Mouse (Mus musculus) stomach, embryonic 14.5 days (tissue): ENCODE measurements around the gene Igsf21. TPM values are rescaled to one million over a fixed set of nuclear protein-coding genes. Genes with fewer than 3 reads are reported as not detected.
A peak's percentile ranks its signal among the peaks of the same experiment; 100 is the strongest.

Experiments
- ATAC-seq: fragments of 200-750 bp; cut with Nextera tagmentation; 2 replicates; pipeline ENCODE4 v1.8.0; 2017; ENCODE audit warnings: low read depth, moderate TSS enrichment; ENCODE audit not compliant: insufficient number of reproducible peaks, insufficient read depth, low FRiP score
- H3K27ac ChIP-seq: fragments of 300-500 bp; sonication (generic); 2 replicates; pipeline ENCODE4 v1.5.1; 2014; ENCODE audit warnings: mild to moderate bottlenecking, low read length, moderate library complexity, mixed read lengths
- H3K27me3 ChIP-seq: fragments of 300-500 bp; sonication (generic); 2 replicates; pipeline ENCODE4 v1.6.1; 2014; ENCODE audit warnings: low read length, control low read depth, mixed read lengths; ENCODE audit not compliant: control insufficient read depth, insufficient read depth
- H3K36me3 ChIP-seq: fragments of 300-500 bp; sonication (generic); 2 replicates; pipeline ENCODE4 v1.6.1; 2014; ENCODE audit warnings: mild to moderate bottlenecking, control low read depth, low read length, moderate library complexity, mixed read lengths; ENCODE audit not compliant: control insufficient read depth, insufficient read depth
- H3K4me1 ChIP-seq: fragments of 300-500 bp; sonication (generic); 2 replicates; pipeline ENCODE4 v1.6.1; 2014; ENCODE audit warnings: low read length, control low read depth, mixed read lengths; ENCODE audit not compliant: control insufficient read depth, insufficient read depth
- H3K4me2 ChIP-seq: fragments of 300-500 bp; sonication (generic); replicated peaks from 2 replicates; pipeline ENCODE4 v1.6.1; 2014; ENCODE audit warnings: low read depth, low read length, control low read depth
- H3K4me3 ChIP-seq: fragments of 300-500 bp; sonication (generic); 2 replicates; pipeline ENCODE4 v1.5.1; 2014; ENCODE audit warnings: low read depth, low read length, control low read depth
- H3K9ac ChIP-seq: fragments of 300-500 bp; sonication (generic); replicated peaks from 2 replicates; pipeline ENCODE4 v1.6.1; 2014; ENCODE audit warnings: low read depth, mild to moderate bottlenecking, control low read depth, low read length, moderate library complexity, mixed read lengths
- H3K9me3 ChIP-seq: fragments of 300-500 bp; sonication (generic); 2 replicates; pipeline ENCODE4 v1.6.1; 2016; ENCODE audit warnings: low read depth, low read length, control low read depth; ENCODE audit not compliant: control insufficient read depth
- WGBS: fragments of 180-500 bp; shearing (Covaris S2); extraction: QIAGEN DNeasy Blood & Tissue Kit; methylation state at CpG from one replicate; pipeline ENCODE4 v1.1.7; 2014; 5-methylcytosine and 5-hydroxymethylcytosine counted together
- polyA plus RNA-seq: library from polyadenylated mRNA; unstranded; fragments of >200 nt; fragmentation: Nextera tagmentation; extraction: Ambion mirVana; gene quantifications from 2 replicates; pipeline ENCODE4 v1.2.1, GENCODE M21; 2014

Igsf21 gene
- polyA plus RNA-seq, 1 experiment from 2014 or later = 1.2 TPM

DNA sequence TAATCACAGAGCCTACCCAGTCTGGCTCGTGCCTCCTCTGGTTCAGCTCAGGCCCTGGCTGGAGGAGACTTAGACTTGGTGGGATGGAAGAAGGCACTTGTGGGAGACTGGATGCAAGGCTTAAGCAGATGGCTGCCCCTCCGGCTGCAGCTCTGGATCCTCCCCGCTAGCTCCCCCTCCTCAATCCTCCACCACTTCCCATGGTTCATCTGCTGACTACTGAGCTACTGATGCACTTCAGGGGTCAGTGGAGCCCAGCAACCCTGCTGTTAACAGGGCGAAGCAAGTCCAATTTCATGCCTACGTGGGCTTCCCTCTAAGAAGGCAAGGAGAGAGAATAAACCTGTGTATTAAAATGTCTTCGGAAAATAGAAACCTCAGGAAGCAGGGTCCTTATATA lies 222.8 kb downstream of the Igsf21 start:
- Histone ChIP-seq H3K9me3 (no peaks in the 10 kb centered on the region), H3K4me1 (no peaks in the 10 kb centered on the region), H3K4me3 (no peak overlapping the region), H3K27ac (no peak overlapping the region), H3K4me2 (no peak overlapping the region), H3K9ac (no peak overlapping the region), H3K36me3 (no peaks in the 10 kb centered on the region), H3K27me3 (no peaks in the 10 kb centered on the region)
- no peak; the same call in 1 of the 2 replicates for ATAC-seq
- WGBS = 65% methylated on average over 6 of the region's 6 CpGs

- ATAC-seq = no peak
- H3K4me1 ChIP-seq = no peaks in the 10 kb centered on the region
- WGBS = 41% methylated on average over 7 of the region's 7 CpGs
- no peak overlapping the region for H3K4me3 ChIP-seq
- no peak overlapping the region for H3K4me2 ChIP-seq
- H3K36me3 ChIP-seq = no peaks in the 10 kb centered on the region
- H3K27ac ChIP-seq = no peak overlapping the region
- H3K27me3 ChIP-seq = no peaks in the 10 kb centered on the region
- no peak overlapping the region for H3K9ac ChIP-seq
- H3K9me3 ChIP-seq = no peaks in the 10 kb centered on the region
These were observed 230.7 kb downstream of the Igsf21 start for GRCm38 (mm10) chr4:140015916-140016315.

DNA sequence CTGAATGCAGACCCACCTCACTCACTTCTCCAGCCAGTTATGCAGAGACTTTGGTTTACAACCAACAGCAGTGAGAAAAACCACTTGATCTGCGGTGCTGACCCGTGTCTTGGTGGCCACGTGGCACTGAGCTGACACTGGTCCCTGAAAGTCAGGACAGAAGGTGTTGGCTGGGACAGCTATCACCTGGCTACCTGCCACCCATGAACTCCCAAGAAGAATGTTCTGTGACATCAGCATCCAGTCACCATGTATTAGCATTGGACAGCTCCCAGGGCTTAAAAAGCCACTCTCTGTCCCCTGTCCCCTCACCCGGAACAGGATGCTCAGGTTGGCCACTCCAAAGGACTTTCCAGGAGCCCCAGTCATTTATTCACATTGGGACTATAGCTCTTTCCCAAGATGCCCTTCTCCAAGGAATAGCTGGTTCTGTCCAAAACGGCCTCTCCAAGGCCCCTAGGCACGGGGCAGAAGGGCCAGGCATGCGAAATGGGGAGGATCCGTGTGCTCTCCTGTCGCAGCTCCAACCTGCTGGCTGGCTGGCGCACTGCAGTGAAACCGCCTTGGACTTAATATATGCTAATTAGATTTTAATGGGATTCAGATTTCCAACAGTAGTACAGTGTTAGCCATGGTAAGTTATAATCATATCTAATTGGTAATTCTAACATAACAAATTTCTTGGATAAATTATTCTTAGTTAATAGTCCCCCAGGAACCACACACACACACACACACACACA lies 235.7 kb downstream of the Igsf21 start:
- Histone ChIP-seq H3K36me3 (no peaks in the 10 kb centered on the region), H3K4me1 (no peaks in the 10 kb centered on the region), H3K9me3 (no peaks in the 10 kb centered on the region), H3K4me3 (no peak overlapping the region), H3K27ac (no peak overlapping the region), H3K9ac (no peak overlapping the region), H3K27me3 (no peaks in the 10 kb centered on the region), H3K4me2 (no peak overlapping the region)
- ATAC-seq = no peak
- 70% methylated on average over 11 of the region's 11 CpGs for WGBS

GRCm38 (mm10) chr4:140004932-140005331 lies 241.7 kb downstream of the Igsf21 start:
- H3K9me3 ChIP-seq = no peaks in the 10 kb centered on the region
- H3K4me1 ChIP-seq = 0 out of 2 replicates have a peak, but pooled peaks cover 3% of the 10 kb centered on the region
- no peaks in the 10 kb centered on the region for H3K27me3 ChIP-seq
- H3K4me2 ChIP-seq = peak overlapping the region; percentile 41
- no peaks in the 10 kb centered on the region for H3K36me3 ChIP-seq
- H3K4me3 ChIP-seq = peak overlapping the region; percentile 11; the same call in 1 of the 2 replicates
- no peak overlapping the region for H3K9ac ChIP-seq
- 5% methylated on average over 5 of the region's 5 CpGs for WGBS
- H3K27ac ChIP-seq = 0 out of 2 replicates have a peak overlapping the region, but pooled peaks have one; percentile 6
- peak; percentile 65 for ATAC-seq

GRCm38 (mm10) chr4:140004170-140004569 lies 242.4 kb downstream of the Igsf21 start:
- peak overlapping the region; percentile 11; the same call in 1 of the 2 replicates for H3K4me3 ChIP-seq
- peak overlapping the region; percentile 41 for H3K4me2 ChIP-seq
- no peak overlapping the region for H3K9ac ChIP-seq
- H3K4me1 ChIP-seq = 0 out of 2 replicates have a peak, but pooled peaks cover 3% of the 10 kb centered on the region
- WGBS = 9% methylated on average over 12 of the region's 12 CpGs
- no peaks in the 10 kb centered on the region for H3K36me3 ChIP-seq
- ATAC-seq = peak; percentile 64
- H3K9me3 ChIP-seq = no peaks in the 10 kb centered on the region
- no peaks in the 10 kb centered on the region for H3K27me3 ChIP-seq
- no peak overlapping the region for H3K27ac ChIP-seq

DNA sequence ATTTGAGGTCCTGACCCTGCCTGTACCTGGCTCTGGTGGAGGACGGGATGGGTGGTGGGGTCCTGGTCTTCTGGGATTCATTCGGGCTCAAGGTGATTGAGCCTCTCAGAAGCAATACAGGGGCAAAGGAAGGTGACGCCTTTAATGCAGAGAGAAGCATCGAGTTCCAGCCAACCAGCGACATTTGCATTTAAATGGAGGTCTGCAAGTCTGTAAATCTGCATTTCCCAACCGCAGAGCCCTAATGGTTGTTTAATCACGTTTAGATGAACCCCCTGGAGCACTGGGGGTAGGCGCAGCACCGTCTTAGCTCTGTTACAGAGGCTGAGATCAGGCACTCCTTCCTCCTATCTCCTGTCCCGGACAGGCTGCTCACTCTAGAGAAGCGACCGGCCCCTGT lies 244.5 kb downstream of the Igsf21 start:
- Histone ChIP-seq H3K27ac (no peak overlapping the region), H3K9me3 (peaks cover 5% of the 10 kb centered on the region; the same call in 1 of the 2 replicates), H3K9ac (no peak overlapping the region), H3K27me3 (no peaks in the 10 kb centered on the region), H3K36me3 (no peaks in the 10 kb centered on the region), H3K4me2 (no peak overlapping the region), H3K4me1 (0 out of 2 replicates have a peak, but pooled peaks cover 3% of the 10 kb centered on the region), H3K4me3 (no peak overlapping the region)
- ATAC-seq = no peak
- 18% methylated on average over 12 of the region's 12 CpGs for WGBS

GRCm38 (mm10) chr4:140000911-140001310 lies 245.7 kb downstream of the Igsf21 start:
- H3K4me2 ChIP-seq = no peak overlapping the region
- no peaks in the 10 kb centered on the region for H3K27me3 ChIP-seq
- WGBS = 86% methylated on average over 5 of the region's 5 CpGs
- no peak overlapping the region for H3K4me3 ChIP-seq
- no peak overlapping the region for H3K27ac ChIP-seq
- no peak for ATAC-seq
- H3K4me1 ChIP-seq = 0 out of 2 replicates have a peak, but pooled peaks cover 3% of the 10 kb centered on the region
- H3K9me3 ChIP-seq = peaks cover 5% of the 10 kb centered on the region; the same call in 1 of the 2 replicates
- H3K36me3 ChIP-seq = no peaks in the 10 kb centered on the region
- H3K9ac ChIP-seq = no peak overlapping the region

GRCm38 (mm10) chr4:139999033-139999432 lies 247.6 kb downstream of the Igsf21 start:
- no peaks in the 10 kb centered on the region for H3K36me3 ChIP-seq
- no peak overlapping the region for H3K27ac ChIP-seq
- no peaks in the 10 kb centered on the region for H3K4me1 ChIP-seq
- H3K4me3 ChIP-seq = no peak overlapping the region
- H3K27me3 ChIP-seq = no peaks in the 10 kb centered on the region
- WGBS = 68% methylated on average over 7 of the region's 7 CpGs
- H3K9me3 ChIP-seq = peaks cover 5% of the 10 kb centered on the region; the same call in 1 of the 2 replicates
- H3K4me2 ChIP-seq = no peak overlapping the region
- no peak for ATAC-seq
- H3K9ac ChIP-seq = no peak overlapping the region
